Mouse (Mus musculus) neural tube, embryonic 10.5 days (tissue): Measurements from ENCODE around the gene Mif4gd.
"Not testable (repeated sequence)": the region's sequence is repeated elsewhere in the genome, so short reads cannot be mapped to it uniquely, and the experiment has no call there.

ENCODE experiments used
- DNase-seq: peaks from one replicate; pipeline ENCODE4 v3.0.0-alpha.2; 2017; ENCODE audit warnings: low spot score; ENCODE audit errors: extremely low spot score

The Mif4gd gene

DNA sequence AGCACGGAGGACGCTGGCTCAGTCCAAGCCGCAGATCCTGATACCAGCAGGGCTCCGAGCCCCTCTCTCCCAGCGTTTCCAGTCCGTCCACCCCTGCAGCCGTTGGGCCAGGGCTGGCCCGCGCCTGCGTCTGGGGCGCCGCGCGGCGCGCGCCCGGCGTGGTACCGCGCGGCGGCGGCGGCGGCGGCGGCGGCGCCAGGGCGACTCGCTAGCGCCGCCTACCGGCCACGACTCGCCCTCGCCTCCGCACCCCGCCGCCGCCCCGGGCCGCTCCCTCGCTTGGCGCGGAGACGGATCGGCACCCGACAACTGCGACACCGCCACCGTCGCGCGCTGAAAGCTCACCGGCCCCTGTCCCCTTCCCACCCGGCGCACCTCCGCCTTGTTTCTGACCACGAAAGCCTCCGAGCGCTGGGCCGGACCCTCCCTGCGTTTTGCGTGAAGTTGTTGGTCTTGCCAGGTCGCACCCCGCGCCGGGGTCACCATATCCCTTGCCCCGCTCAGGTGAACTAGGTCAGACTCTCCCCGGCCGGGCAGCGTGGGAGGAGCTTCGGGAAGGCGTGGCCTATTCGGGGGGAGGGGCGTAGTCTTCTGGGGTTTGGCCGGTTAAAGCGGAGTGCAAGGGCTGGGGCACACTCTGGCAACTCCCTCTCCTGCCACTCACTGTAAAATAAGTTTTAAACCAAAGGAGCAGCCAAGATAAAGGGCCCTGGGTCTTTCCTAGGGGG lies at the start of gene Mif4gd:
Gene Mif4gd (minus strand): TSS at position 560 of the 728 bp plus-strand sequence.
- peak; percentile 88 for DNase-seq

DNA sequence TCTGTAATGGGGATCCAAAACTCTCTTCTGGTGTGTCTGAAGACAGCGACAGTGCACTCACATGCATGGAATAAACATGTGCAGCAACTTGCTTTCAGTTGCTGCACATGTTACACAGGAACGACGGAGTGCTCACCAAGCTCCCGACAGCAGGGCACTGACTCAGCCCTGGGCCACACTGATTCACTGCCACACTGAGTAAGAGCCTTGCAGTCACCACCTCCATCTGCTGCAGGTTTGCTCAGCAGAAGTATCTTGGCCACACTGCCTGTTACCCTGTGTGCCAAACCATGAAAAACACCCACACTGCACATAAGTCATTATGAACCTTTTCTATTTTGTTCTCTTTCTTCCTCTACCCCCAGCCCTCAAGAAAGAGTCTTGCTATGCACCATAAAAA lies 47.6 kb upstream of the Mif4gd start:
- no peak for DNase-seq

DNA sequence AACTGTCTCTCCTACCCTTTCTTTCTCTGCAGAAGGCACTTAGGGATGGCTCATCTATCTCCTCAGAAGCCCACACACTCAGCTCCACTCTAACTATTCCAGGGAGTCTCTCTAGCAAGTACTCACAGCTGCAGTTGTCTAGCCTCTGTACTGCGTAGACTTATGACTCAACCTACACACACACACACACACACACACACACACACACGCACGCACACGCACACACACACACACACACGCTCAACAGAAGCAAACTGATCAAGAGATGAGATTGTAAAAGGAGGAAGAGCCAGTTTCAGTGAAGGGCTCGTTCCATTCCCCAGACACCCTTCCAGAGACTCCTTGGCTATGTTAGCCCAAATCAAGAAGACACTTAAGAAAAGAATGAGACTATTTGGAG lies 45.8 kb upstream of the Mif4gd start:
- DNase-seq, result no peak

DNA sequence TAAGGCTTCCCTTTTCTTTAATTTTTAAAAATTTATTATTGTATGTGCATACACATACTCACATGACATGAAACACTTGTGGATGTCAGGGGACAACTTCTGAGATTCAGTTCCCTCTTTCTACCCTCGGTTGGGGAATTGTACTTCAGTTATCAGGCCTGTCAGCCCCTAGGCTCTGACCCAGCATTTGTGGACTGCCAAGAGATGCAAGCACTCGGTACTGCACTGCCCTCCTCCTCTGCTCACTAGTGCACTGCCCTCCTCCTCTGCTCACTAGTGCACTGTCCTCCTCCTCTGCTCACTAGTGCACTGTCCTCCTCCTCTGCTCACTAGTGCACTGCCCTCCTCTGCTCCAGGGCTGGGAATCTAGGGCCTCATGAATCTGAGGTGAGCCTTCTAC lies 41.4 kb upstream of the Mif4gd start:
- DNase-seq, result no peak

DNA sequence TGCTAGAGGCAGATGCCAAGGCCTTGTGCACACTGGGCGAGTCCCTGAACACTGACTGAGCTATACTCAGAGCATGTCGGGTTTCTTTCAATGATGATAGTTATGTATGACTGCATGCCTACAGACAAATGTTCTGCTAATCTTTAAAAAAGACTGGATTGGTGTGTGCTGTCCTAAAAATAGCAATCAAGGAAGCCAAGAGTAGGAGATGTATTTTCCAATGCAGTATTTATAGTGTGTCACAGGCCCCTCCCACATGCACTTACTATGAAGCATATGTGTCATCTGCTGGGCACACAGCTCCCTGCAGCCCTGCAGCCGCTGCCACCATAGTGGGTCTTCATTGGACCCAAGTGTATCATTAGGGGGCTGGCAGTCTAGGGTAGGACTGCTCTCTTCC lies 40.4 kb upstream of the Mif4gd start:
- DNase-seq, result no peak

DNA sequence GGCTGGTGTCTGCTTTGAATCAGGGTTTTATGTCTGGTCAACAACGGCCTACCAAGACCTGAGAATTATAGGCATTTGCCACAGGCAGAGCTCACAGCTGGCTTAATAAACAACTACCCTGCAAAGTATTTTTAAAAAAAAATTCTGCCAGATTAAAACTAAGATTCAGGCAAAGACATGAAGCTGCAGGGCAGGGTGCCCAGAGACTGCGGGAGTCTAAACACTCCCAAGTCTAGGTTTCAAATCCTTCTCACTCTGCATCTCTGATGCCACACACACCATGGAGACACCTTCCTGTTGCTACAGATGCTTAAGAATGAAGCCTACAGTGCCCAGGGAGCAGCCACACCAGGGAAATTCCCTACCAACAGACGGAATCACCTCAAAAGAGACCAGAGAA lies 38.9 kb upstream of the Mif4gd start:
- no peak for DNase-seq

DNA sequence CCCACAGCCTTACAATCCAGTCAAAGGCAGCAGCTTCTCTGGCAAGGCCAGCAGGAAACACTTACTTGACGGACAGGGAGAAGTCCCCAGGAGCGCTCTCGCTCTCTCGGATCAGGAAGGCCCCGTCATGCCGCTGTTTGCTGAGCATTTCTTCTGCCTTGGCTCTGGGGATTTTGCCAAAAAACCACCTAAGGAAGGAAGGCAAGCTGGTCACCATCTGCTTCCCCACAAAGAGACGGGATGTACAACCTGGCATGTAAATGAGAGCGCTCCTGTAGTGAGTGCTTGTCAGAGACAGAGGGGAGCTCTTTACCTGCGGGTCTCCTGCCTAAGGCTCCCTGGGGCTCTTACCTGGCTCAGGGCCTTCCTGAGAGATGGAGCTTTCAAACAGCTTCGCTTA lies 36.9 kb upstream of the Mif4gd start:
- DNase-seq, result no peak

DNA sequence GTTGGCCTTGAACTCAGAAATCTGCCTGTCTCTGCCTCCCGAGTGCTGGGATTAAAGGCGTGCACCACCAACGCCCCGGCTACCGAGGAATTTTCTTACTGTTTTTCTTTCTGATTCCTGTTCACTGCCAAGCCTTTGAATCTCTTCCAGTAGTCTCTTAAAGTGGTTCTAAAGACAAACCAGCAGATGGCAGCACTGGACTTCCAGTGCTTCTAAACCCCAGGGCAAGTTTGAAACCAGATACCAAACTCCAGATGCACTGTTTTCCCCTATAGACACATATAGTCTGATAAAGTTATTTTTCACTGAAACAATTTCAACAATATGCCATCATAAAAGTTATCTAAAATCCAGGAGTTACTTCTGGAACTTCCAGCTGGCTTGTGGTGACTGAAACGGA lies 34.7 kb upstream of the Mif4gd start:
- no peak for DNase-seq

DNA sequence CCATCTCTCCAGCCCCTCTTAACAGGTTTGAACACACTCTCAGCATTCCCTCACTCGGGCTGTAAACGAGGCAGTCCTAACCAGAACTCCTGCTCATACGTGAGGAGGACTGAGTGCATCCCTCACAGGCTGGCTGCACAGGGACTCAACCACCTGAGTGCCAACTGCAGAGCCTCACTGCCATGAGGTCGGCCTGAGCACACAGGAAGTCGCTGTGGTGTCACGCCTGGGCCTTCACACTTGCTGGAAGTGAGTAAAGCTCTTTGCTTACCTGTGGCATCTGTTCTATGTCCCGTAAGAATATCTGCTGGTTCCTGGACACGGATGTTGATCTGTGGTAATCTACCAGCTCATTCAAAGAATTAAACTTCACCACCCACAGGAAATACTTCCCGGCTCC lies 33.7 kb upstream of the Mif4gd start:
- no peak for DNase-seq

DNA sequence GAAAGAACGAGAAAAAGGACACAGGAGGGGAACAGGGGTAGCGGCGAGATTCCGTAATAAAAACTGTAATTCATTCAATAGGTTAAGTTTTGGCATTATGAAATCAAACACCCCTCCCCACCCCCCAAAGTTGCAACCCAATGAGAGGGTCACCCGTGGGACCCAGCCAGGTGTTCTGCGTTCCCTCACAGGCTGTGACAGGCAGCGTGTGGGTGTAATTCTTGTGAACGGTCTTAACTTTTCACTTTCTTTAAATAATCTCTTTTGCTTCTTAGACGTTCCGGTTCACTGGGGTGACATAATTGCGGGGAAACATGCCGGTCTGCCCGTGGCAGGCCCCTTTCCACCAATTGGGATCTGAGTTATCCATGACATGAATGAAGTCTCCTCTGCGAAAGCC lies 32.7 kb upstream of the Mif4gd start:
- DNase-seq, result not testable (repeated sequence)

DNA sequence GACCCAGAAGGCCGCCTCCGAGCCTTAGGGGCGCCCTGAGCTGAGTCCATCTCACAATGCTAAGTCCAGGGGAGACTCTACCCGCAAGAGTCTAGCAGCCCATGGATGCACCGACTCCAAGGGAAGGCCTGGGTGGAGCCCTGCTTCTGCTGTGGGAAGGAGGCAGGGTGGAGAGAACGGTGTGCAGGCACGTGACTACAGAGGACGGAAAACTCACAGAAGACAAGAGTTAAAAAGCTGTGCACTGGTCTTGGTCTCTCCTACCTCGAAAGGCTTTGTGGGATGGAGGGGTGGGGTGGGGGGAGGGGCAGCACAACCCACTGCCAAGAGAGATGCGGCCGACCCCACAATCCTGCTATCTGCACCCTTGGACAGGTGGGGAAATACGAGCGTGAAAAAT lies 31.5 kb upstream of the Mif4gd start:
- no peak for DNase-seq

DNA sequence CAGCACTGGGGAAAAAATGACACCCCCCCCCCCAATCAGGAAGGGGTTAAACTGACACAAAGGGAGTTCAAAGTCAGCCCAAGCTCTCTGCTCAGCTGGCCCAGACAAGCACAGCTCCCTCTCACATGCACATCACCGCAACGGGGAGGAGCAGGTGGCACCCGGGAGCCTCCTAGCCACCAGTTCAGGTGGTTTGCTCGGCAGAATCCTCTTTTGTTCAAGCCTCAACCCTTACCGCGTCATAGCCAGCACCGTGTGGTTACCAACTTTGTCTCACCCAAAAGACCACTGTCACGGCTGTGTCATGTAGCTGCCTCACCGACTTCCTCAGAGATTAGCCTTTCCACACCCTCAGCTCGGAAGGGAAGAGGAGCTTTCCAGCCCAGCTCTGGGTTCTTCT lies 30.5 kb upstream of the Mif4gd start:
- no peak for DNase-seq

DNA sequence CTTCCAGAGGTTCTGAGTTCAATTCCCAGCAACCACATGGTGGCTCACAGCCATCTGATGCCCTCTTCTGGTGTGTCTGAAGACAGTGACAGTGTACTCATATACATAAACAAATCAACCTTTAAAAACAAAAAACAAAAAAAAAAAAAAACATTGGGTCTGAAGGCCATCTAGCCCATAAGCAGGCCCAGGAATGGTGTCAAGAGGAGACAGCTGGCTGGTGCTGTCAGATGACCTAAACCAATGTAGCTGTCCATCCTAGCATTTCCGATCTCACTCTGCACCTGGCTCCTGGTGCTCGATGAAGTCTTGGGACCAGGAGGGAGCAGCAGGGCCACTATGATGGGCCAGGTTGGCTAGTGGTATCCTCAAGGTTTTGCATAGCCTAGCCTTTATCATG lies 29.9 kb upstream of the Mif4gd start:
- DNase-seq, result no peak

DNA sequence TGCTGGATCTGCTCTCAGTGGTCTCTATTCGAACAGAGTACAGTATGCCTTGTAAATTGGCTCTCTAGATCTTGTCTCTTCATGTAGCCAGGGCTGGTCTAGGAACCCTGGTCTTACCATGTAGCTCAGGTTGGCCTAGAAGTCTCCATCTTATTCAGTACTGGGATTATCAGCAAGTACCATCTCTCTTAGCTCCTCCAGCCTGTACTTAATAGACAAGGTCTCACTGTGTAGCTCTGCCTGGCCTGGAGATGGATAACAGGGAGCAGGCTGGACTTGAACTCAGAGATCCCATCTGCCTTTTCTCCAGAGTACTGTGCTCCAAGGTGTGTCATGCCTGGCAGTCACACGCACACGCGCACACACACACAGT lies 28.9 kb upstream of the Mif4gd start:
- DNase-seq, result no peak

DNA sequence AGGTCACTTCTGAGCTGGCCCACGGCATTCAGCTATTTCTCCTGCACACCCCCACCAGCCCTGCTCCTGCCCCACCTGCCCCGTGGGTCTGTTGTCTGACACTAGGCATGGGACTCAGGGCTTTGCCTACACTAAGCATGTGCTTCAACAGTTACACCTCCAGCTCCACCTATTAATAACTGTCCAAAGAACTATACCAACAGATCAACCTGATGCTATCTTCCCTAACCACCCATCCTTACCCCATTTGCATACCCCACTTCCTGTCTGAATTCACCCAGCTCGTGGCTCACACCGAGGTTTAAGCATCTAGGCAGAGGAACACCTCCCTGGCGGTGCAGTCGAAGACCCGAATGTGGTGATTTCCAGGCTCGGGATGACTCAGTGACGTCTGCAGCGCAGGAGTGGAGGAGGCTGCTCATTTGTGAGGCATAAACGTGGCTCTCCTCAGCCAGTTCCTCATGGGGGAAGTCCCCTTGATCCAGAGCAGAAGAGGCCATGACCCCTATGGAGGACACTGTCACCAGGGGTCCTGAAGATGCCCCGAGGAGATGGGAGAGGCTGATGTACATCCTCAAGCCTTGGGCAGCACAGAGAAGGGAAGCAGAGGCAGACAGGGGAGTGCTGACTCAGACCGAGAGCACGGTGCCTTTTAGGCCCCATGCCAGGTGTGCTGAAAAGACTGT lies 28.4 kb upstream of the Mif4gd start:
- no peak for DNase-seq

DNA sequence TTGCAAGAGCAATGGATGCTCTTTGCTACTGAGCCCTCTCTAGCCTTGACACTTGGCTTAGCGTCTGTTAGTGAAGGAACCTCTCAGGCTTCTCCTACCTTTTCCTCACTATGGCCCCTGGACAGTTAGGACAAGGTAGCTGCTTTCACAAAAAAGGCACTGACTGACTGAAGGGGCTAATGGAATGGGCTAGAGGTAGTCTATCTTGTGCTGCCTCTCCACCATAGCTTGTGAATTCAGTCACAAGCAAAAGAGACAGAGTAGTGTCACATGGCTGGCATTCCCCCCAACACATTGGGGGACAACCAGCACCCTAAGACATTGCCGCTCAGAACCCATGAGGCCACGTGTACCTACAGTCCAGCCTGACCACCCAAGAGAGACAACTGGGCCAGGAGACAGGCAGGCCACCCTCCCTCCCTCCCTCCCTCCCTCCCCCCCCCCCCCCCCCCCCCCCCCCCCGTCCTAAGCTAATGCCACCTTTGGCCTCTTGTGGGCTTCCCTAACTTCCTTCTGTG lies 27.6 kb upstream of the Mif4gd start:
- DNase-seq, result no peak

DNA sequence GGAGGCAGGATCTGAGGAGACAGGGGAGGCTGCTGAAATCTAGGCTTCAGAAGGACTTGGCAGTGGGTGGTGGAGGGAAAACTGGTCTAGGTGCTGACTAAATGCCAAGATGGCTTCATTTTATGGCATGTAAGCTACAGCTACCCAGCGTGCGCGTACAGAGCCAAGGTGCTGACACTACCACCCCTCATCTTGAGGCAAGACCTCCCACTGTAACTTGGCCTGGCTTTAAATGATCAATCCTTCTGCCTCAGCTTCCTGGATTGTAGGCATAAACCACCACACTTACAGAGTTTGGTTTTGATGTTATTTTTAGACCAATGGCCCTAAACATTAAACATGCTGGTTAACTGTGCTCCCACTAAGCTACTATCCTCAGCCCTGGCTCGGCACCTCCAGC lies 26.8 kb upstream of the Mif4gd start:
- no peak for DNase-seq

DNA sequence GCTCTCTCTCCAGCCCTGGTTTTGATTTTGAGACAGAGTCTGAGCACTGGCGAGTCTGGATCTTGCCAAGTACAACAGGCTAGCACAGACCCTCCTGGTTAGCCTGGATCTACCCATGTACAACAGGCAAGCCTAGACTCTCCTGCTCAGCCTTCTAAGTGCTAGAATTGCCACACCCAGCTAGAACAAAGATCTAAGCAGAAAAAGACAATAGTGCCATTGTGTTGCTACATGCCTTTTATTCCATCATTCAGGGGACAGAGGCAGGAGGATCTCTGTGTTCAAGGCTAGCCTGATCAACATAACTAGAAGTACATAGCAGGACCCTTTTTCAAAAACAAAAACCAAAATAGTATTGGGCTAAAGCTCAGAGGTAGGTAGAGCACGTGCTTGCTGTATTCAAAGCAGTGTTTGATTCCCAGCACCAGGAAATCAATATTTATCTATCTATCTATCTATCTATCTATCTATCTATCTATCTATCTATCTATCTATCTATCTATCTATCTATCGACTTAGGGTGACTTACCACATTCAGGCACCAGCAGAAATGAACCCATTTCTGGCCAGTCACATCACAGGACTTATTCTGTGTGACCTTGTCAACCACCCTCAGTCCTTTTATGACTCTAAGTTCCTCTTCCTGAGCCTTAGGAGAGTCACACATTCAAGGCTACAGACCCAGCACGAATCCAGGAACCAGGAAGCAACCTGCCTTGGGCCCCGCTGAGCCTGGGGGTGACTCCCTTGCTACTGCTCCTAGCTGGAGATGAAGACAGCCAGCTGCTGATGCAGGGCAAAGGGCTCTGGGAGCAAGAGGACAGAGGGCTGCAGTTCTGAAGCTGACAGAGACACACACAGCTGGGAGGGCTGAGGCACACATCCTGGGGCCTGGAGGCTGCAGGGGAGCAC lies 26.0 kb upstream of the Mif4gd start:
- DNase-seq, result no peak

DNA sequence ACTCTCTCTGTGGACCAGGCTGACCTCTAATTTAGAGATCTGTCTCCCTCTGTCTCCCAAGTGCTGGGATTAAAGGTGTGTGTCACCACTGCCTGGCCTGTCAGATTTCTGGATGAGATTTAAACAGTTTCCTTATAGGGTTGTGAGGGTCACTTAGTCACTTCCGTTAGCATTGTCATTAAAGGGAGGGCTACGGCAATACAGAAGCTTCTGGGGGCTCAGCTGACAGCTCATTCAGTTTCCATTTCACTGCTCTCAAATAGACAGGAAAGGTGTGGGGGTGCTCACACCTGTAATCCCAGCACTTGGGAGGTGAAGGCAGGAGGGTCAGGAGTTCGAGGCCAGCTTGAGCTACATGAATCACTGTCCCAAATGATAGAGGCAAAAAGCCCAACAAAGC lies 24.2 kb upstream of the Mif4gd start:
- no peak for DNase-seq

DNA sequence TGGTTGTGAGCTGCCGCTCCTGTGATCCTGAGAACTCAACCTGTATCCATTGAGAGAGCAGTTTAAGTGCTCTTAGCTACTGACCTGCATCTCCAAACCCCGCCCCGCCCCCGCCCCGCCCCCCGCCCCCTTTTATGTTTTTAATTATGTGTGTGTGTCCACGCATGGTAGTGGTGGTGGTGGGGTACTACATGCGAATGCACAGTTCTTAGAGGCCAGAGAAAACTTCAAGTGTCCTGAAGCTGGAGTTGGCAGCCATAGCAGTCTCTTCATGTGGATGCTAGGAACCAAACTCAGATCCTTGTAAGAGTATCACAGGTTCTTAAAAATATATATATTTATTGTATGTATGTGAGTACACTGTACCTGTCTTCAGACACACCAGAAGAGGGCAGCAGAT lies 22.7 kb upstream of the Mif4gd start:
- no peak for DNase-seq

DNA sequence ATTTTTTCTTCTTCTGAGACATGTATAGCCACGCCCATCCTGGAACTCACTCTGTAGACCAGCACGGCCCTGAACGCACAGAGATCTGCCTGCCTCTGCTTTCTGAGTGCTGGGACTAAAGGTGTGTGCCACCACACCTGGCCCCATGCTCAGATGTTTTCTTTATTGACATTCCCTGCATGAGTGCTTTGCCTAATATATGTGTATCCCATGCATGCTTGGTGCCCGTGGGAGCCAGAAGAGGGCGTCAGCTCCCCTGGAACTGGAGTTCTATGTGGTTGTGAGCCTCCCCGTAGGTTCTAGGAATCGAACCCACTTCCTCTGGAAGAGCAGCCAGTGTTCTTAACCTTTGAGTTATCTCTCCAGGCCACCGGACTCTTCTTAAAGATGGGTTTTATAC lies 22.3 kb upstream of the Mif4gd start:
- no peak for DNase-seq

DNA sequence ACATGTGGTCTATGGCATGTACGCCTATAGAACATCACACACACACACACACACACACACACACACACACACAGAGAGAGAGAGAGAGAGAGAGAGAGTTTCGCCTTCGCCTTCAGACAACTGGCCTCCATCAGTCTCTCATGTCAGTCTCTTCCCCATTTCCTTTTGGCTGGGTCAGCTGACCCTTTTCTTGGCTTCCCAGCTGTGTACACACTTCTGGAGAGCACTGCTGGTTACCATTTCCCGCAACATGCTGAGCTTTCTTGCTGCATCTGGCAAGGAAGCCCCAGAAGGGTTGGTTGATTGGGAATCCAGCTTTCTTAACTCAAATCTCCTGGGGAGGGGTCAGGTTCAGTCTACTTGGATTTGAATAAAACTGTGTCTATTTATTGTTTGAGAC lies 21.3 kb upstream of the Mif4gd start:
- DNase-seq, result peak; percentile 27
